14 mouse cellular contexts compared by ENCODE assay signal in the genomic region with DNA sequence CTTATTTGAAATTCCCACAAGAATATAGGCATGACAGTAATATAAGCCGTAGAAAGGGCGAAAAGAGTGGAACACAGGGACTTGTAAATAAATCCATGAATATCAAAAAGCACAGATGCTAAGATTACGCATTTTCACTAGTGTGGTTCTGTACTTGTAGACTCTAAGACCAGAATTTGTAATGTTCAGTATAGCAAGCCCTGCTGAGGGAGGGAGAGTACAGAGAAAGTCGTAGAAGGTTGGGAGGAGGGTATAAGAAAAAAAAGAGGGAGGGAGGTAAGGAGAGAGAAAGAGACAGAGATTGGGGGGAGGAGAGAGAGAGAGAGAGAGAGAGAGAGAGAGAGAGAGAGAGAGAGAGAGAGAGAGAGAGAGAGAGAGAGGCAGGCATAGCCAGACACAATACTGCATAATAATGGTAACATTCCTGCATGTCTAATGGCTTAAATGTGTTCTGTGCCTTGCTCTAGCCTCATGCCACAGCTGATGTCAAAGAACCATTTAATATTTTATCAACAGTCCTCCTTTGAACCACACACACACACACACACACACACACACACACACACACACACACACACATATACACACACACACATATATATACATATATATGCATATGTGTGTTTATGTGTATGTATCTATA.
A peak's percentile ranks its signal among the peaks of the same experiment; 100 is the strongest.
DNase-seq lines count a peak whose midpoint lies in the region; ATAC-seq and TF ChIP-seq lines count a peak whose summit lies in the region.
"Had no signal": no experiment of that assay in that cellular context is flagged by ENCODE, and none has a peak within 500 bp of the region (broad histone marks: within the 10 kb centered on the region; RNA-seq: fewer than 3 reads in every experiment).

No protein-coding gene starts in this region.

- peak overlapping the region; percentile 19; the same call in 1 of the 2 replicates for H3K27ac ChIP-seq in cerebellum, adult 2 months (ENCODE audit: insufficient read depth, low read length)
- peak overlapping the region; percentile 72 for H3K27ac ChIP-seq in forebrain, embryonic 12.5 days
- H3K27ac ChIP-seq in hindbrain, embryonic 15.5 days (replicated peaks) = peak overlapping the region; percentile 84
- H3K27ac ChIP-seq in neural tube, embryonic 12.5 days = peak overlapping the region; percentile 76
- H3K27ac ChIP-seq: heart, embryonic 13.5 days; liver, embryonic 14.5 days; stomach, postnatal 0 days had no signal

- ATAC-seq in forebrain, embryonic 12.5 days (ENCODE audit: low FRiP score) = peak; percentile 64
- ATAC-seq in hindbrain, embryonic 15.5 days (ENCODE audit: low FRiP score, low read depth) = peak; percentile 44; the same call in 1 of the 2 replicates
- ATAC-seq in neural tube, embryonic 12.5 days (ENCODE audit: low FRiP score, low read depth) = peak; percentile 76

- peak overlapping the region; percentile 5 for H3K4me3 ChIP-seq in cerebellum, adult 2 months (replicated peaks; ENCODE audit: insufficient read depth, low read depth, low read length)
- no peak overlapping the region for H3K4me3 ChIP-seq in forebrain, embryonic 12.5 days (replicated peaks)
- no peak overlapping the region for H3K4me3 ChIP-seq in hindbrain, embryonic 15.5 days
- no peak overlapping the region for H3K4me3 ChIP-seq in neural tube, embryonic 12.5 days
- H3K4me3 ChIP-seq: heart, embryonic 13.5 days had no signal

- H3K27me3 ChIP-seq in cerebellum, adult 2 months (ENCODE audit: control insufficient read depth, insufficient read depth, low read length) = no peaks in the 10 kb centered on the region
- no peaks in the 10 kb centered on the region for H3K27me3 ChIP-seq in forebrain, embryonic 12.5 days
- H3K27me3 ChIP-seq in hindbrain, embryonic 15.5 days = no peaks in the 10 kb centered on the region
- no peaks in the 10 kb centered on the region for H3K27me3 ChIP-seq in neural tube, embryonic 12.5 days (replicated peaks)
- H3K27me3 ChIP-seq: heart, embryonic 13.5 days had no signal

- H3K4me2 ChIP-seq in forebrain, embryonic 12.5 days = no peak overlapping the region
- 0 out of 2 replicates have a peak overlapping the region, but pooled peaks have one; percentile 14 for H3K4me2 ChIP-seq in hindbrain, embryonic 15.5 days
- no peak overlapping the region for H3K4me2 ChIP-seq in neural tube, embryonic 12.5 days (replicated peaks)
- H3K4me2 ChIP-seq: heart, embryonic 13.5 days had no signal

- 30% methylated on average over 4 of the region's 4 CpGs for WGBS in cerebellum, adult 2 months
- 55% methylated on average over 4 of the region's 4 CpGs for WGBS in forebrain, embryonic 12.5 days
- WGBS in hindbrain, embryonic 15.5 days = 37% methylated on average over 4 of the region's 4 CpGs
- WGBS in neural tube, embryonic 12.5 days = 59% methylated on average over 4 of the region's 4 CpGs

- no peak overlapping the region for H3K9ac ChIP-seq in forebrain, embryonic 12.5 days
- no peak overlapping the region for H3K9ac ChIP-seq in hindbrain, embryonic 15.5 days
- no peak overlapping the region for H3K9ac ChIP-seq in neural tube, embryonic 12.5 days
- H3K9ac ChIP-seq: heart, embryonic 13.5 days; liver, embryonic 14.5 days had no signal

- TF ChIP-seq POLR2A in cerebellum, adult 2 months (IDR thresholded peaks at IDR 0.05; ENCODE audit: borderline replicate concordance, insufficient read depth, low read length) = no peak

- no peak for TF ChIP-seq CTCF in cerebellum, adult 2 months (IDR thresholded peaks at IDR 0.05; ENCODE audit: borderline replicate concordance, insufficient read depth, low read depth, low read length)

- no peaks in the 10 kb centered on the region for H3K36me3 ChIP-seq in forebrain, embryonic 12.5 days (replicated peaks)
- no peaks in the 10 kb centered on the region for H3K36me3 ChIP-seq in hindbrain, embryonic 15.5 days
- H3K36me3 ChIP-seq in neural tube, embryonic 12.5 days = no peaks in the 10 kb centered on the region
- H3K36me3 ChIP-seq: heart, embryonic 13.5 days had no signal

- DNase-seq in cerebellum, adult 2 months = peak; percentile 29 to 45
- no peak for DNase-seq in cerebellum, adult 11 months
- no peak for DNase-seq in urinary bladder, adult 2 months (ENCODE audit: low spot score)
- DNase-seq in heart, postnatal 14 days = no peak
- no peak for DNase-seq in adrenal gland, postnatal 25 days
- DNase-seq: left cerebral cortex, postnatal 4 days; lung, postnatal 36 days; spleen, adult 18-20 months had no signal

- intact Hi-C loops in heart, postnatal 14 days (cut with DNase I) = no loop called here

- peaks cover 9% of the 10 kb centered on the region; the same call in 1 of the 2 replicates for H3K4me1 ChIP-seq in cerebellum, adult 2 months (ENCODE audit: control insufficient read depth, insufficient read depth, low read length)
- H3K4me1 ChIP-seq in forebrain, embryonic 12.5 days = peaks cover 20% of the 10 kb centered on the region
- peaks cover 18% of the 10 kb centered on the region for H3K4me1 ChIP-seq in hindbrain, embryonic 15.5 days (replicated peaks)
- H3K4me1 ChIP-seq in neural tube, embryonic 12.5 days = peaks cover 11% of the 10 kb centered on the region; the same call in 1 of the 2 replicates
- H3K4me1 ChIP-seq: heart, embryonic 13.5 days had no signal

- no peaks in the 10 kb centered on the region for H3K9me3 ChIP-seq in forebrain, embryonic 12.5 days
- no peaks in the 10 kb centered on the region for H3K9me3 ChIP-seq in hindbrain, embryonic 15.5 days
- no peaks in the 10 kb centered on the region for H3K9me3 ChIP-seq in neural tube, embryonic 12.5 days
- H3K9me3 ChIP-seq: heart, embryonic 13.5 days had no signal

Comparison
In these comparisons a context has a peak if more than half of its experiments do, and no peak if none do; other contexts are left out.
1. DNase-seq: peak in cerebellum, adult 2 months (2 of 2); none in cerebellum, adult 11 months (single experiment), urinary bladder, adult 2 months (single experiment), heart, postnatal 14 days (0 of 2) and adrenal gland, postnatal 25 days (single experiment).
2. H3K27ac ChIP-seq: peak in every context shown above with its lines; median percentile 84 in hindbrain, embryonic 15.5 days; 76 in neural tube, embryonic 12.5 days; 72 in forebrain, embryonic 12.5 days; 19 in cerebellum, adult 2 months.
3. Peak in every context shown above with its lines, with median percentiles within 50 percentile points of each other: ATAC-seq.